Mouse (Mus musculus): ENCODE data around the gene Pa2g4. TPM values are rescaled to one million over a fixed set of nuclear protein-coding genes. Genes with fewer than 3 reads are reported as not detected.

Pa2g4 gene
- polyA plus RNA-seq, 1 experiment from 2014 or later, result 205 TPM

DNA sequence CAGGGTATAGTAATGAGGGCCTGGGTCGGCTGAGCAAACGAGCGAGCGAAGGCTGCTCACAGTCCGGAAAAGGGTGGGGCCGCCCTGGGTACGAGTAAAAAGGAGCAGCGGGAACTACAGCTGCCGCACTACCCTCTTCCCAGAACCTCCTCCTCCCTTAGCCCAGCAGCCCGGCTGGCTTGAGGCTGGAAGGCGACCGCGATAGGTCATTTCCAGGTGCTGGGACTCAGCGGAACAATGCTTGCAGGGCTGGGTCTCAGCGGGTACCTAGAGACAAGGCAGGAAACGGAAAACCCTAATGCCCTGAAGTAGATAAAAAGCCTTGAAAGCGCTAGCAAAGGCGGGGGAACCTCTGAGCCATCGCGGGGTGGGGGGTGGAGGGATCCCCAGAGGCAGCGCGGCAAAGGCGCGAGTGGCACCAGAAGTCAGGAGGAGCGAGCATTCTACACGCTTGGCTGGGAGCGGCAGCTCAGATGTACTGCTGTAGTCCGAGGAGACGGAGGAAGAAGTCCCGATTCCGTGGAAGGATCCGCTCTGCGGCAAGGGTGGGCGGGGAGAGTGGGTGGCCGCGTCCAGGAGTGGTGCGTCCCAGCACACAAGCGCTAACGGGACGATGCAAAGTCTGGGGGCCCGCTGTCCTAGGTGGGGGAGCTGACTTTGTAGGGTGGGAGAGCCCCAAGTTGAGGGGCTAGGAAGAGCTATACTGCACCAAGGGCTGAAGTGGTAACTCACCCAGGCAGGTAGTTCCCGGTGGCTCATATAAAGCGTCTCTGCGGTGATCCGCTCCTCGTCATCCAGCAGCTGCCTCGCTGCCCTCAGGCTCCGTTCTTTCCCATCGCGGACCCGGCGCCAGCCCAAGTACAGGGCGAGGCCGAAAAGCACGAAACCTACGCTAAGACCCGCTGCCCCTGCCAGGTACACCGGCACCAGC is 40.8 kb downstream of the Pa2g4 start:
- Histone ChIP-seq H3K27me3 (ENCODE audit: insufficient read depth, poor library complexity, severe bottlenecking) (peaks cover 84% of the 10 kb centered on the region), H3K4me3 (peak overlapping the region; percentile 92), H3K9me3 (no peaks in the 10 kb centered on the region), H3K27ac (peak overlapping the region; percentile 86), H3K36me3 (peaks cover 4% of the 10 kb centered on the region; the same call in 1 of the 2 replicates), H3K4me1 (replicated peaks) (peaks cover 29% of the 10 kb centered on the region)
- WGBS, result under 1% methylated on average over 58 of the region's 58 CpGs
- peak; percentile 66 for DNase-seq (ENCODE audit: low spot score)

- Histone ChIP-seq H3K27ac (peak overlapping the region; percentile 86), H3K4me1 (replicated peaks) (peaks cover 29% of the 10 kb centered on the region), H3K9me3 (no peaks in the 10 kb centered on the region), H3K4me3 (peak overlapping the region; percentile 92), H3K27me3 (ENCODE audit: insufficient read depth, poor library complexity, severe bottlenecking) (peaks cover 85% of the 10 kb centered on the region), H3K36me3 (peaks cover 11% of the 10 kb centered on the region)
- WGBS, result 4% methylated on average over 11 of the region's 11 CpGs
- no peak for DNase-seq (ENCODE audit: low spot score)
Observed at GRCm38 (mm10) chr10:128524111-128524731, 41.6 kb downstream of the Pa2g4 start.

DNA sequence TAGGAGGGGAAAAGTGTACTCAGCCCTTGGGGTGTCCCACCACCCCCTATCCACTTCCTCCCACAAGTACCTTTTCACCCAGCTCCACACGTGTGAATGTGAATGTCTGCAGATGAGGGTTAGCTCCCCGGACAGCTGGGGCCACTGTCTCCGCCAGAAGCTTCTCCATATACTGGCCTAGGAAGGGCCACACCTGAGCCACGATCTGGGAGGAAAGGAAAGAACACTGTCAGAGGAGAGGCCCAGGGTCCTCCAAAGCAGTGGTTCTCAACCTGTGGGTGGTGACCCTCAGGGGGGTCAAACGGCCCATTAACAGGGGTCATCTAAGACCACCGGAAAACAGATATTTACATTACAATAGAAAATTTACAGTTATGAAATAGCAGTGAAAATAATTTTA is 43.4 kb downstream of the Pa2g4 start:
- H3K4me1 ChIP-seq (replicated peaks), result peaks cover 29% of the 10 kb centered on the region
- 79% methylated on average over 6 of the region's 6 CpGs for WGBS
- H3K9me3 ChIP-seq, result no peaks in the 10 kb centered on the region
- peaks cover 22% of the 10 kb centered on the region for H3K36me3 ChIP-seq
- no peak for DNase-seq (ENCODE audit: low spot score)
- peaks cover 92% of the 10 kb centered on the region for H3K27me3 ChIP-seq (ENCODE audit: insufficient read depth, poor library complexity, severe bottlenecking)
- no peak overlapping the region for H3K4me3 ChIP-seq
- H3K27ac ChIP-seq, result no peak overlapping the region

DNA sequence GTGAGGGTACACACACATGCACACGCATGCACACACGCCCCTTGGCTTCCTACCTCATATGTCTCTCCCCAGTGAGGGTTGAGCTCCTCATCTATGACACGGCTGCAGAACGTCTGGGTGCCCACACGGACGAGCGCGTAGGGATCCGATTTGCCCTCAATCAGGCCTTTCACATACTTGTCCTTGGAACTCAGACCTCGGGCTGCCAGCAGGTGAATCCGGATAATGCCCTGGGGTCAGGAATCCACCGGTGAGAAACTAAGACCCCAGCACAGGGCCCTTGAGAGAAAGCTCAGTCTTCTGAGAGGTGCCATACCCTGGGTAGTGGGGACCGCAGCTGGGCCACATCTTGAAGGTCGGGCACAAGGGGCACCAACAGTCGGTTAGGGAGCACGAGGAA is 45.2 kb downstream of the Pa2g4 start:
- no peak for DNase-seq (ENCODE audit: low spot score)
- H3K4me1 ChIP-seq (replicated peaks), result peaks cover 26% of the 10 kb centered on the region
- peaks cover 98% of the 10 kb centered on the region for H3K27me3 ChIP-seq (ENCODE audit: insufficient read depth, poor library complexity, severe bottlenecking)
- no peaks in the 10 kb centered on the region for H3K9me3 ChIP-seq
- no peak overlapping the region for H3K27ac ChIP-seq
- peaks cover 39% of the 10 kb centered on the region for H3K36me3 ChIP-seq
- 86% methylated on average over 16 of the region's 16 CpGs for WGBS
- no peak overlapping the region for H3K4me3 ChIP-seq

DNA sequence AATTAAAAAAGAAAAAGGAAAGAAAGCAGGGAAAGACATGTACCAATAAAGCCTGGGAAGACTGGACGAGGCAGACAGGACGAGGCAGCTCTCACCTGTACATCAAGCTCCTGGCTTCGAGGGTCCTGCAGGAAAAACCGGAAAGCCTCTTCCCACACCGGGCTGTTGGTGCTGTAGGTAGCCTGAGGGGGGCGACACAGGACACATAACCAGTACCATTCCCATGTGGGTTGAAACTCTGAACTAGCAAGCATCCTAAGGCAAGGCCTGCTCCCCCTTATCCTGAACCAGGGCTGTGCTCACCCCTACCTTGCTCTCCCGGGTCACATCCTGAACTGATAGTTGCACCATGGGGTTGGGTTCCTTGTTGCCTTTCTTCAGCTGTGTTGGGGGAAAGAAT is 47.0 kb downstream of the Pa2g4 start:
- H3K9me3 ChIP-seq, result no peaks in the 10 kb centered on the region
- H3K4me1 ChIP-seq (replicated peaks), result peaks cover 9% of the 10 kb centered on the region
- peaks cover 47% of the 10 kb centered on the region for H3K36me3 ChIP-seq
- H3K4me3 ChIP-seq, result no peak overlapping the region
- peaks cover 93% of the 10 kb centered on the region for H3K27me3 ChIP-seq (ENCODE audit: insufficient read depth, poor library complexity, severe bottlenecking)
- DNase-seq (ENCODE audit: low spot score), result no peak
- no peak overlapping the region for H3K27ac ChIP-seq
- WGBS, result 74% methylated on average over 7 of the region's 7 CpGs

DNA sequence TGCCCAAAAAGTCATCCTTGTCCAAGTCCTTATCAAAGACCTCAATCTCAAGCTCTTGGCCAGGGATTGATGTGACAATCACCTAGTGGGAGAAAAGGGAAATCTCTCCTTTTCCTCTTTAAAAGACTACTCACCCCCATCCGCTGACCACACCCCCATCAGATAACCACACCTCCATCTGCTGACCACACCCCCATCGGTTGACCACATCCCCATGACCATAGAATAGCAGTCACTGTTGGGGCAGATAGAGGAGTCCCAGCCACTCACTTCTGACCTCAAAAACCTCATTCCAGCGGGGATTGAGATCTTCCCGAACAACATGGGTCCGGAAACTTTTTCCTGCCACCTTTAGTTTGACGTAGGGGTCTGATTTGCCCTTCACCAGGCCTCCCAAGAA is 49.1 kb downstream of the Pa2g4 start:
- Histone ChIP-seq H3K4me3 (peak overlapping the region; percentile 6; the same call in 1 of the 2 replicates), H3K4me1 (replicated peaks) (peaks cover 7% of the 10 kb centered on the region), H3K9me3 (no peaks in the 10 kb centered on the region), H3K27me3 (ENCODE audit: insufficient read depth, poor library complexity, severe bottlenecking) (peaks cover 80% of the 10 kb centered on the region), H3K27ac (no peak overlapping the region), H3K36me3 (peaks cover 53% of the 10 kb centered on the region)
- no peak for DNase-seq (ENCODE audit: low spot score)
- WGBS, result 14% methylated on average over 6 of the region's 6 CpGs

DNA sequence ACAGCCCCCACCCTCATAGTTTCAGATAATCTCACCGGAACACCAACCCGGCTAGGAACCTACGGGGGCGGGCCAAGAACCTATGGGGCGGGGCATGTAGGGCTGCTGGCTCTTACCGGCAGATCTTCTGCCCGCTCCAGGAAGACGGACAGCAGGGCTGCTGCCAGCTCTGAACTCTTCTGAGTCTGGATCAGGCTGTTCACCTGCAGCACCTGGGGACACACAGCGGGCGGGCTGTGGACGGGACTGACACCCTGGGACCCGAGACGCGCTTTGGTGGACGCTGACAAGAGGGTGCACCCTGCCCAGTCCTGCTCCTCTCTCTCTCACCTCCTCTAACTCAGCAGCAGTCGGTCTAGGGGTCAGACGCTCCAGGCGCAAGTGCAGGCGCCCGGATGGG is 49.8 kb downstream of the Pa2g4 start:
- Histone ChIP-seq H3K9me3 (no peaks in the 10 kb centered on the region), H3K4me1 (replicated peaks) (peaks cover 7% of the 10 kb centered on the region), H3K36me3 (peaks cover 58% of the 10 kb centered on the region), H3K27me3 (ENCODE audit: insufficient read depth, poor library complexity, severe bottlenecking) (peaks cover 73% of the 10 kb centered on the region), H3K4me3 (peak overlapping the region; percentile 30), H3K27ac (no peak overlapping the region)
- 7% methylated on average over 20 of the region's 20 CpGs for WGBS
- no peak for DNase-seq (ENCODE audit: low spot score)

- Histone ChIP-seq H3K36me3 (peaks cover 66% of the 10 kb centered on the region), H3K9me3 (no peaks in the 10 kb centered on the region), H3K27me3 (ENCODE audit: insufficient read depth, poor library complexity, severe bottlenecking) (peaks cover 65% of the 10 kb centered on the region), H3K4me3 (no peak overlapping the region), H3K4me1 (replicated peaks) (peaks cover 7% of the 10 kb centered on the region), H3K27ac (no peak overlapping the region)
- no peak for DNase-seq (ENCODE audit: low spot score)
- 80% methylated on average over 4 of the region's 4 CpGs for WGBS
Observed at GRCm38 (mm10) chr10:128515044-128515443, 50.7 kb downstream of the Pa2g4 start.

GRCm38 (mm10) chr10:128511761-128512160 is 54.0 kb downstream of the Pa2g4 start:
- Histone ChIP-seq H3K4me3 (no peak overlapping the region), H3K4me1 (replicated peaks) (peaks cover 7% of the 10 kb centered on the region), H3K9me3 (no peaks in the 10 kb centered on the region), H3K27ac (no peak overlapping the region), H3K36me3 (peaks cover 44% of the 10 kb centered on the region), H3K27me3 (ENCODE audit: insufficient read depth, poor library complexity, severe bottlenecking) (peaks cover 32% of the 10 kb centered on the region)
- WGBS, result 81% methylated on average over 12 of the region's 12 CpGs
- no peak for DNase-seq (ENCODE audit: low spot score)

- Histone ChIP-seq H3K4me3 (no peak overlapping the region), H3K4me1 (replicated peaks) (peaks cover 4% of the 10 kb centered on the region), H3K36me3 (peaks cover 40% of the 10 kb centered on the region), H3K9me3 (no peaks in the 10 kb centered on the region), H3K27me3 (ENCODE audit: insufficient read depth, poor library complexity, severe bottlenecking) (peaks cover 27% of the 10 kb centered on the region), H3K27ac (no peak overlapping the region)
- WGBS, result 89% methylated on average over 9 of the region's 9 CpGs
- no peak for DNase-seq (ENCODE audit: low spot score)
Observed at GRCm38 (mm10) chr10:128511189-128511588, 54.6 kb downstream of the Pa2g4 start.

DNA sequence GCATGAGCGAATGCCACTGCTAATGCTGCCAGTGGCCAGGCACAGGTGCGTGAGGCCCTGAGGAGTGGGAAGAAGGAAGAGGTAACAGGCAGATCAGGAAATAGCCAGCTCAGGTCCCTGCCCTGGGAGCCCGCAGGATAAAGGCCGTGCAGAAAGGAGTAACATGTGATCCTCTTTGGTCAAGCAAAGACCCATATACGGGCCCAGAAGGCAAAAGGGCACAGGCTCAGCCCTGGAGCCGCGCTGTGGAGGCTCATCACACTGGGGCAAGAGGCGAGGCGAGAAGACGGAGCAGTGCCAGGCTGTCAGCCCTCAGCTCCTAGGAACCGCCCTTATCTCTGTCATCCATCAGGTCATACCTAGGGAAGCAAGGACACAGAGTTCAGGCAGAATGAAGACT is 55.5 kb downstream of the Pa2g4 start:
- Histone ChIP-seq H3K27ac (no peak overlapping the region), H3K4me1 (replicated peaks) (no peaks in the 10 kb centered on the region), H3K27me3 (ENCODE audit: insufficient read depth, poor library complexity, severe bottlenecking) (peaks cover 18% of the 10 kb centered on the region), H3K4me3 (no peak overlapping the region), H3K36me3 (peaks cover 35% of the 10 kb centered on the region), H3K9me3 (no peaks in the 10 kb centered on the region)
- DNase-seq (ENCODE audit: low spot score), result no peak
- WGBS, result 84% methylated on average over 11 of the region's 11 CpGs

- Histone ChIP-seq H3K27ac (no peak overlapping the region), H3K27me3 (ENCODE audit: insufficient read depth, poor library complexity, severe bottlenecking) (peaks cover 13% of the 10 kb centered on the region), H3K4me1 (replicated peaks) (no peaks in the 10 kb centered on the region), H3K9me3 (no peaks in the 10 kb centered on the region), H3K36me3 (peaks cover 30% of the 10 kb centered on the region), H3K4me3 (no peak overlapping the region)
- no peak for DNase-seq (ENCODE audit: low spot score)
- 90% methylated on average over 4 of the region's 4 CpGs for WGBS
Observed at GRCm38 (mm10) chr10:128509831-128510230, 56.0 kb downstream of the Pa2g4 start.

DNA sequence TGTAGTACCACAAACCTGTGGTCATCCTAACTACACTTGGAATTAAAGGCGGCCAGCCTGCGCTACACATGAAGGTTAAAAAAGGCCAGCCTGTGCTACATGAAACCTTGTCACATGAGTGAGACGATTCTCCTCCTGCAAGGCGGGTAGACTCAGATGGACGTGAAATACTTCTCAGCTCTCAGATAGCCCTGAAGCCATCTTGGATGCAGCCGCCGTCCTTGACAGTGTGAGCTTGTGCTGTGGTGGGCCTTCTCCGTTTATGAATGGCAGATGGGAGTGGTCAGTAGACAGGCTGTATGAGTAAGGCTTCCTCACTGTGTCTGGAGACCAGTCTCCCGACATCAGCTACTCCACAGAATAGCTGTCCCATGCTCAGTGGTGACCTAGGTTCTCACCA is 56.6 kb downstream of the Pa2g4 start:
- Histone ChIP-seq H3K4me1 (replicated peaks) (no peaks in the 10 kb centered on the region), H3K4me3 (no peak overlapping the region), H3K27ac (no peak overlapping the region), H3K27me3 (ENCODE audit: insufficient read depth, poor library complexity, severe bottlenecking) (peaks cover 12% of the 10 kb centered on the region; the same call in 1 of the 2 replicates), H3K36me3 (peaks cover 30% of the 10 kb centered on the region), H3K9me3 (no peaks in the 10 kb centered on the region)
- no peak for DNase-seq (ENCODE audit: low spot score)
- 91% methylated on average over 9 of the region's 9 CpGs for WGBS

All from hindbrain, embryonic 10.5 days (tissue).